Mouse (Mus musculus): ENCODE data around the gene Capn1. TPM values are rescaled to one million over a fixed set of nuclear protein-coding genes. Genes with fewer than 3 reads are reported as not detected.

Capn1 gene
- total and polyA plus RNA-seq, 3 experiments = 38.5 to 168 (median 55.5) TPM

DNA sequence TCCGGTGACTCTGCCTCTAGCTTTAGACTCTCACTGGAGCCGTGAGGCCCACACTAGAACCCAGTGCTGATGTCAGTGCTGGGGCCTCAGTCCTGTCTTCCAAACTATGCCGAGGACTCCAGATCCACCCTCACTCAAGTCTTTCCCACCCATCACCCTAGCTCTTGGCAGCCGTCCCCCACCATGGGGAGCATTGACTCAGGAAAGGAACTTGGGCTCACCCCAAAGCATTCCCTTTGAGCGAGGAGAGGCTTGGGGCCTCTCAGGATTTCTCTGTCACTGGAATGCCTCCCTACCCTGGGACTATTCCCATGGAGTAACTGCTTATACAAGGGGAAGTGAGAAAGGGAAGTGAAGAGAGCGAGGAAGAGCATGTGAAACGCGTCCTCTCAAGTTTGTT lies 69.8 kb downstream of the Capn1 start:
- no peak for TF ChIP-seq GATA1 (IDR thresholded peaks at IDR 0.05; ENCODE audit: borderline replicate concordance, low read length)
- no peak for TF ChIP-seq CTCF (IDR thresholded peaks at IDR 0.05; ENCODE audit: low read depth, low read length)
- no peak for TF ChIP-seq GATA2 (IDR thresholded peaks at IDR 0.05; ENCODE audit: borderline replicate concordance, low read depth, low read length)
- no peak for TF ChIP-seq TAL1 (conservative IDR thresholded peaks at IDR 0.05; ENCODE audit: low read depth, low read length)
- no peak for TF ChIP-seq POLR2AphosphoS5 (IDR thresholded peaks at IDR 0.05; ENCODE audit: insufficient replicate concordance, low read depth, low read length)
- peaks cover 98% of the 10 kb centered on the region for H3K36me3 ChIP-seq (replicated peaks)
- ATAC-seq (ENCODE audit: extremely low read depth, insufficient number of reproducible peaks, low FRiP score, poor library complexity, severe bottlenecking) = no peak

DNA sequence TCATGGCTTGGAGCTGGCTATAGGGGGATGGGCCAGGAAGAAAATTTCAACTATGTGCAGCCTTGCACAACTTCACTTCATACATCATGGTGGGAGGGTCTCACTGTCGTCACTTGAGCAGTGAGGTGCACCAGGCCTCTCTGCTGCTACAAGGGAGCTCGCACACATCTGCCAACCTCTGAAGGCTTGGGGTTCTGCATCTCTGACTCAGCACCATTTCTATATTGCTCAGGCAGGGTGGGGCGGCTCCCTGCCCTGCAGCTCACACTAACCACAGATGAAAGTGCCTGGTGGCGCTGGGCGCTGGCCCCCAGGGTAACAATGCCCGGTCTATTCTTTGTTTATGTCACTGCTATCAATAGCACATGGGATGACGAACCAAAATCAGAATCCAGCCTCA lies 70.7 kb downstream of the Capn1 start:
- TF ChIP-seq GATA2 (IDR thresholded peaks at IDR 0.05; ENCODE audit: borderline replicate concordance, low read depth, low read length) (no peak), CTCF (IDR thresholded peaks at IDR 0.05; ENCODE audit: low read depth, low read length) (no peak), GATA1 (IDR thresholded peaks at IDR 0.05; ENCODE audit: borderline replicate concordance, low read length) (no peak), TAL1 (conservative IDR thresholded peaks at IDR 0.05; ENCODE audit: low read depth, low read length) (no peak), POLR2AphosphoS5 (IDR thresholded peaks at IDR 0.05; ENCODE audit: insufficient replicate concordance, low read depth, low read length) (no peak)
- Histone ChIP-seq H3K36me3 (replicated peaks) (peaks cover 98% of the 10 kb centered on the region), H3K27me3 (ENCODE audit: insufficient read depth, low read length) (no peaks in the 10 kb centered on the region), H3K4me3 (ENCODE audit: low read depth, low read length) (no peak overlapping the region), H3K9me3 (replicated peaks) (no peaks in the 10 kb centered on the region), H3K4me1 (ENCODE audit: insufficient read depth, low read depth, low read length) (peaks cover 18% of the 10 kb centered on the region)
- peak; percentile 54 for ATAC-seq (ENCODE audit: extremely low read depth, insufficient number of reproducible peaks, low FRiP score, poor library complexity, severe bottlenecking)
- DNase-seq (ENCODE audit: low spot score) = peak; percentile 36

More for the DNA sequence above, 69.8 kb downstream of the Capn1 start:
- no peak overlapping the region for H3K4me3 ChIP-seq (ENCODE audit: low read depth, low read length)
- H3K27me3 ChIP-seq (ENCODE audit: insufficient read depth, low read length) = no peaks in the 10 kb centered on the region
- DNase-seq (ENCODE audit: low spot score) = no peak
- H3K4me1 ChIP-seq (ENCODE audit: insufficient read depth, low read depth, low read length) = peaks cover 16% of the 10 kb centered on the region
- H3K9me3 ChIP-seq (replicated peaks) = no peaks in the 10 kb centered on the region

DNA sequence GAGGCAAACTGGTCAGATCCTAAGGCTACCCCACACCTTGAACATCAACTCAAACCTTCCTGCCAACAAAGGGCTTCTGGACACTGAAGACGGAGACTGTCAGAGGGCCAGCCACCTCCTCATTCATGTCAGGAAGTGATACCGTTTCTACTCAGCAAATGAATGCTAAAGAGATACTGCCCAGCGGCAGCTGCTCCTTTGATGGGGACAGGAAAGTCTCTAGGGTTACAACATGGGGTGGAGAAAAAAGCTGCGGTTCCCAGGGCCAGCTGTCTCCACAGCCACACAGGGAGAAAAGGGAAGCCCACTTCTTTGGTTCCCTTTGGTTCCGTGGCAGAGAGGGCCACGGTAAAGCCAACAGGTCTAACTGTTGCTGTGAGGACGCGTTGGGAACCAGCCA lies 71.6 kb downstream of the Capn1 start:
- no peak overlapping the region for H3K4me3 ChIP-seq (ENCODE audit: low read depth, low read length)
- no peaks in the 10 kb centered on the region for H3K9me3 ChIP-seq (replicated peaks)
- ATAC-seq (ENCODE audit: extremely low read depth, insufficient number of reproducible peaks, low FRiP score, poor library complexity, severe bottlenecking) (no peak), DNase-seq (ENCODE audit: low spot score) (no peak)
- H3K27me3 ChIP-seq (ENCODE audit: insufficient read depth, low read length) = no peaks in the 10 kb centered on the region
- H3K4me1 ChIP-seq (ENCODE audit: insufficient read depth, low read depth, low read length) = peaks cover 20% of the 10 kb centered on the region
- TF ChIP-seq TAL1 (conservative IDR thresholded peaks at IDR 0.05; ENCODE audit: low read depth, low read length) (no peak), CTCF (IDR thresholded peaks at IDR 0.05; ENCODE audit: low read depth, low read length) (no peak), POLR2AphosphoS5 (IDR thresholded peaks at IDR 0.05; ENCODE audit: insufficient replicate concordance, low read depth, low read length) (no peak), GATA2 (IDR thresholded peaks at IDR 0.05; ENCODE audit: borderline replicate concordance, low read depth, low read length) (no peak), GATA1 (IDR thresholded peaks at IDR 0.05; ENCODE audit: borderline replicate concordance, low read length) (no peak)
- H3K36me3 ChIP-seq (replicated peaks) = peaks cover 98% of the 10 kb centered on the region

DNA sequence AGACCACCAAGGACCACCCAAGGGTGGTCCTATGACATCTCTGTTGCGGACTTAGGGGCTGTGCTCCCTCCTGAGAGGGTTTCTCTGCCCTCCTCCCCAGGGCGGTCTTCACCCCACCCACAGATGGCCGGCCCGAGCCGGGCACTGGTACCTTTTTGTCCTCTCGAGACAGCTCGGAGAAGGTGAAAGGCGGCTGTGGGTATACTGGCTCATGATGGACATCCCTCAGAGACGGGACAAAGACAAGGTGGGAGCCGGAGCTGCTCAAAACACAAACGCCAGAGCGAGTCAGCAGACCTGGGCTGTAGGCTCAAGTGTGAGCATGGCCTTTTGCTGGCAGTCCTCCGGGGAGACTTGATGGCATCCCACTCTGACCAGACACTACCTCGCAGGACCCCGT lies 72.3 kb downstream of the Capn1 start:
- H3K4me3 ChIP-seq (ENCODE audit: low read depth, low read length) = no peak overlapping the region
- DNase-seq (ENCODE audit: low spot score) = no peak
- no peaks in the 10 kb centered on the region for H3K27me3 ChIP-seq (ENCODE audit: insufficient read depth, low read length)
- peaks cover 24% of the 10 kb centered on the region for H3K4me1 ChIP-seq (ENCODE audit: insufficient read depth, low read depth, low read length)
- H3K9me3 ChIP-seq (replicated peaks) = no peaks in the 10 kb centered on the region
- H3K36me3 ChIP-seq (replicated peaks) = peaks cover 96% of the 10 kb centered on the region
- TF ChIP-seq GATA1 (IDR thresholded peaks at IDR 0.05; ENCODE audit: borderline replicate concordance, low read length) (no peak), GATA2 (IDR thresholded peaks at IDR 0.05; ENCODE audit: borderline replicate concordance, low read depth, low read length) (no peak), TAL1 (conservative IDR thresholded peaks at IDR 0.05; ENCODE audit: low read depth, low read length) (no peak), POLR2AphosphoS5 (IDR thresholded peaks at IDR 0.05; ENCODE audit: insufficient replicate concordance, low read depth, low read length) (no peak)
- no peak for ATAC-seq (ENCODE audit: extremely low read depth, insufficient number of reproducible peaks, low FRiP score, poor library complexity, severe bottlenecking)

DNA sequence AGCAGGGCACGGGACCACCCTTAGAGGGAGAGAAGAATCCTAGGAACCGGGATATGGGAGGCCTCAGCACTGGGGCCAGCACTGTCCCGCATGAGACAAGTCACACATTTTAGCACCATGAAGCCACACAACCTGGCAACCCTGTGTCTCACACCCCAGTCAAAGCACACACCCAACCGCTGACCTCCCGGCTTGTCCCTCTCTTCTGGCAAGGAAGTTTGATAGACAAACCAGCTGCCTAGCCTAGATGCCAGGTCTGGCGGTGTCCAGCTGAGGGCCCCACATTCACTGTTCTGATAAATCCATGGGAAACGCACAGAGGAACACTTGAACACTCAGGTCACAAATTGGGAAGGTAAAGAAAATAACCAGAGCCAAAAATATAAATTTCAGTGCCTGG lies 73.1 kb downstream of the Capn1 start:
- no peak for ATAC-seq (ENCODE audit: extremely low read depth, insufficient number of reproducible peaks, low FRiP score, poor library complexity, severe bottlenecking)
- H3K9me3 ChIP-seq (replicated peaks) = no peaks in the 10 kb centered on the region
- TF ChIP-seq CTCF (IDR thresholded peaks at IDR 0.05; ENCODE audit: low read depth, low read length) (no peak), TAL1 (conservative IDR thresholded peaks at IDR 0.05; ENCODE audit: low read depth, low read length) (no peak), GATA2 (IDR thresholded peaks at IDR 0.05; ENCODE audit: borderline replicate concordance, low read depth, low read length) (no peak), GATA1 (IDR thresholded peaks at IDR 0.05; ENCODE audit: borderline replicate concordance, low read length) (no peak), POLR2AphosphoS5 (IDR thresholded peaks at IDR 0.05; ENCODE audit: insufficient replicate concordance, low read depth, low read length) (no peak)
- no peaks in the 10 kb centered on the region; the same call in 1 of the 2 replicates for H3K27me3 ChIP-seq (ENCODE audit: insufficient read depth, low read length)
- no peak for DNase-seq (ENCODE audit: low spot score)
- H3K36me3 ChIP-seq (replicated peaks) = peaks cover 96% of the 10 kb centered on the region
- no peak overlapping the region for H3K4me3 ChIP-seq (ENCODE audit: low read depth, low read length)
- peaks cover 31% of the 10 kb centered on the region for H3K4me1 ChIP-seq (ENCODE audit: insufficient read depth, low read depth, low read length)

DNA sequence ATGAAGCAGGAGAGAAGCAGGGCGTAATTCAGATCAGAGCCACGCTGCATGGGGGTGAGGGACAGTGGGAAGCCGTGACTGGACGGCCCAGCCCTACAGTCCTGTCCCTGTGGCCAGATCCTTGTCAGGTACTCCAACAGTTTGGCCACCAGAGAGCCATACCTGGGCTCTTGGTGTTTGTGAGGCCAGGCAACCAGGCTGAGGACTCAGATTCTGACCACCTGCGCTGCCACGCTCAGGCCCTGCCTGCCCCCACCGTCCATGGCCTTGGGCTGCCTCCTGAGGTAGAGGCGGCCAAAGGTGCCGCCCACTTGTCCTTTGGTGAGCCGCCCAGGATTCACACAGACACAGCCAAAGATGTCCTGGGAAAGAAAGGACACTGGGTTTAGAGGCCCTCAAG lies 75.0 kb downstream of the Capn1 start:
- Histone ChIP-seq H3K4me3 (ENCODE audit: low read depth, low read length) (no peak overlapping the region), H3K4me1 (ENCODE audit: insufficient read depth, low read depth, low read length) (peaks cover 28% of the 10 kb centered on the region), H3K27me3 (ENCODE audit: insufficient read depth, low read length) (no peaks in the 10 kb centered on the region; the same call in 1 of the 2 replicates), H3K36me3 (replicated peaks) (peaks cover 82% of the 10 kb centered on the region), H3K9me3 (replicated peaks) (no peaks in the 10 kb centered on the region)
- DNase-seq (ENCODE audit: low spot score) (no peak), ATAC-seq (ENCODE audit: extremely low read depth, insufficient number of reproducible peaks, low FRiP score, poor library complexity, severe bottlenecking) (no peak)
- TF ChIP-seq CTCF (IDR thresholded peaks at IDR 0.05; ENCODE audit: low read depth, low read length) = no peak
- no peak for TF ChIP-seq TAL1 (conservative IDR thresholded peaks at IDR 0.05; ENCODE audit: low read depth, low read length)
- no peak for TF ChIP-seq GATA2 (IDR thresholded peaks at IDR 0.05; ENCODE audit: borderline replicate concordance, low read depth, low read length)
- TF ChIP-seq GATA1 (IDR thresholded peaks at IDR 0.05; ENCODE audit: borderline replicate concordance, low read length) = no peak
- no peak for TF ChIP-seq POLR2AphosphoS5 (IDR thresholded peaks at IDR 0.05; ENCODE audit: insufficient replicate concordance, low read depth, low read length)

Measured in G1E (cell line).